Mouse (Mus musculus) embryonic facial prominence, embryonic 14.5 days (tissue): ENCODE data around the gene Sgcd. TPM values are rescaled to one million over a fixed set of nuclear protein-coding genes. Genes with fewer than 3 reads are reported as not detected.

ENCODE experiments used
- ATAC-seq: fragments of 200-750 bp; cut with Nextera tagmentation; 2 replicates; pipeline ENCODE4 v1.8.0; 2017; ENCODE audit warnings: low read depth, moderate number of reproducible peaks, moderate TSS enrichment
- DNase-seq: peaks from one replicate; pipeline ENCODE4 v3.0.0-alpha.2; 2015; ENCODE audit warnings: low spot score
- H3K27ac ChIP-seq: fragments of 300-500 bp; sonication (generic); replicated peaks from 2 replicates; pipeline ENCODE4 v1.5.1; 2014; ENCODE audit warnings: low read depth, mild to moderate bottlenecking, low read length, moderate library complexity
- H3K27me3 ChIP-seq: fragments of 300-500 bp; sonication (generic); replicated peaks from 2 replicates; pipeline ENCODE4 v1.6.1; 2014; ENCODE audit warnings: low read length; ENCODE audit not compliant: control insufficient read depth, insufficient read depth
- H3K36me3 ChIP-seq: fragments of 300-500 bp; sonication (generic); 2 replicates; pipeline ENCODE4 v1.6.1; 2014; ENCODE audit warnings: low read length, mixed read lengths; ENCODE audit not compliant: control insufficient read depth, insufficient read depth
- H3K4me1 ChIP-seq: fragments of 300-500 bp; sonication (generic); 2 replicates; pipeline ENCODE4 v1.6.1; 2014; ENCODE audit warnings: antibody characterized with exemption, low read length; ENCODE audit not compliant: control insufficient read depth, insufficient read depth
- H3K4me2 ChIP-seq: fragments of 300-500 bp; sonication (generic); 2 replicates; pipeline ENCODE4 v1.6.1; 2014; ENCODE audit warnings: low read depth, mild to moderate bottlenecking, low read length, moderate library complexity, mixed read lengths
- H3K4me3 ChIP-seq: fragments of 300-500 bp; sonication (generic); 2 replicates; pipeline ENCODE4 v1.5.1; 2014; ENCODE audit warnings: low read depth, mild to moderate bottlenecking, low read length
- H3K9ac ChIP-seq: fragments of 300-500 bp; sonication (generic); 2 replicates; pipeline ENCODE4 v1.6.1; 2014; ENCODE audit warnings: low read depth, mild to moderate bottlenecking, low read length, moderate library complexity, mixed read lengths
- H3K9me3 ChIP-seq: fragments of 300-500 bp; sonication (generic); 2 replicates; pipeline ENCODE4 v1.6.1; 2016; ENCODE audit warnings: low read length; ENCODE audit not compliant: control insufficient read depth
- WGBS: fragments of 180-500 bp; shearing (Covaris S2); extraction: QIAGEN DNeasy Blood & Tissue Kit; methylation state at CpG from one replicate; pipeline ENCODE4 v1.1.7; 2014; 5-methylcytosine and 5-hydroxymethylcytosine counted together
- polyA plus RNA-seq: library from polyadenylated mRNA; unstranded; fragments of >200 nt; fragmentation: Nextera tagmentation; extraction: Ambion mirVana; gene quantifications from 2 replicates; pipeline ENCODE4 v1.2.1, GENCODE M21; 2014

Sgcd gene
- polyA plus RNA-seq, 1 experiment from 2014 or later = 12.0 TPM

DNA sequence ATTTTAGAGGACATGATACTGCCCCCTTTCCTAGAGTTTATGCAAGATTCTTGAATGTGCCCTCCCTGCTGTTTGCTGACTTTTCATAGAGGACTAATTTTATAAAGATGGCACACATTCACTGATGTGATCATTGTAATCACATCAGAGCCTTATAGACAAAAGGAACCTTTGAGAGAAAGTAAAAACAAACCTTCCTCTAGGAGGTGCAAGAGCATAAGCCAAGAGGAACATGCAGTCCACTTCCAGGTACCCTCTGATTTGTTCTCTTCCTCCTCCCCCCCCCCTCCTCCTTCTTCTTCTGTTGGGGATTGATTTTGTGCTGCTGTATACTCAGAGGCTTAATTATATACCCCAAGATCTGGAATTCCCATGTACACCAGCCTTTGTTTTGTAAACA is 978.6 kb downstream of the Sgcd start:
- H3K4me1 ChIP-seq = no peaks in the 10 kb centered on the region
- ATAC-seq (no peak), DNase-seq (no peak)
- no peak overlapping the region for H3K27ac ChIP-seq
- no peaks in the 10 kb centered on the region for H3K36me3 ChIP-seq
- no peaks in the 10 kb centered on the region for H3K27me3 ChIP-seq
- no peaks in the 10 kb centered on the region for H3K9me3 ChIP-seq
- no peak overlapping the region for H3K4me3 ChIP-seq
- no peak overlapping the region for H3K9ac ChIP-seq
- H3K4me2 ChIP-seq = no peak overlapping the region

DNA sequence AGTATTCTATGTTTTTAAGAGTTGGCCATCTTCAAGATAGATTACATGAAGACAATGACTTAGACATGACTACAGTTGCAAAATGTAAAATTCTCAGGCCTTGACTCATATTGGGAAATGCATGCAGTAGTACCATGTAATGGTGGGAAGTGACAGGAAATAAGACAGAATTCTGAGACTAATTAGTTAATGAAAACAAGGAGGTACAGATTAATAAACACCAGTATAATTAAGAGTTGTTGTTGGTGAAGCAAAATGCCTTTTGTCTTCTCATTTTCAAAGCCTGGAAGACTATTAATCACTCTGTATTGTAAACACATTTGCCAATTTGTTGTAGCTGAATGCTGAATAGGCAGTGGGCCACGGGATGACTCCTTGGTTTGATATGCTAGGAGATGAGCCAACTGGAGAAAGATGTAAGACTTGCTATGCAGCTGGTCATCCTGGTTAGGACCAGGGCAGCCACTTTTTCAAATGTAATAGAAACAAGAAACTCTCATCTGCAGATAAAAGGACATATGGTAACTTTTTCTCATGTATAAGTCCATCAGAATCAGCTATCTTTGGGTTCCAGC is 983.4 kb downstream of the Sgcd start:
- Histone ChIP-seq H3K4me2 (no peak overlapping the region), H3K36me3 (no peaks in the 10 kb centered on the region), H3K9me3 (no peaks in the 10 kb centered on the region), H3K4me3 (no peak overlapping the region), H3K27me3 (no peaks in the 10 kb centered on the region), H3K4me1 (no peaks in the 10 kb centered on the region), H3K9ac (no peak overlapping the region), H3K27ac (no peak overlapping the region)
- WGBS = 81% methylated on average over 1 of the region's 1 CpGs
- DNase-seq (no peak), ATAC-seq (no peak)

DNA sequence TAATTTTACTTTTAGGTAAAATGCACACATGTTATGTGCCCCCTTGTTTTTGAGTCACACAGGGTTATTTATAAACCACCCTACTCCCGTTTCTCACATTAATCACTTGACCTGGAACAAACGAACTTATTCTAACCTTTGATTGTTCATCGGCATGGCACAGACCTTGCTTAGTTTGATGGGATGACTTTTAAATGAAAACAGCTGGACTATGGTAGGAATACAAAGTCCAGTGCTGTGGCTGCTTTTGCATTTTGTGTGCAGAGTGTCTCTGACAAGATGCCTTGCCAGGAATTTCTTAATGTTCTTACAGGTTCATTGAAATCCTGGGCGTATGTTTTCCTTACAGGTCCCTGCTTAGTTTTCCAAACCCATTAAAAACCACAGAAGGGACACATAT is 1049.5 kb downstream of the Sgcd start:
- H3K27me3 ChIP-seq = no peaks in the 10 kb centered on the region
- H3K36me3 ChIP-seq = no peaks in the 10 kb centered on the region
- WGBS = 27% methylated on average over 4 of the region's 4 CpGs
- no peak overlapping the region for H3K9ac ChIP-seq
- no peak for DNase-seq
- no peak overlapping the region for H3K4me3 ChIP-seq
- H3K4me2 ChIP-seq = no peak overlapping the region
- no peaks in the 10 kb centered on the region for H3K9me3 ChIP-seq
- no peaks in the 10 kb centered on the region for H3K4me1 ChIP-seq
- no peak overlapping the region for H3K27ac ChIP-seq
- no peak for ATAC-seq

DNA sequence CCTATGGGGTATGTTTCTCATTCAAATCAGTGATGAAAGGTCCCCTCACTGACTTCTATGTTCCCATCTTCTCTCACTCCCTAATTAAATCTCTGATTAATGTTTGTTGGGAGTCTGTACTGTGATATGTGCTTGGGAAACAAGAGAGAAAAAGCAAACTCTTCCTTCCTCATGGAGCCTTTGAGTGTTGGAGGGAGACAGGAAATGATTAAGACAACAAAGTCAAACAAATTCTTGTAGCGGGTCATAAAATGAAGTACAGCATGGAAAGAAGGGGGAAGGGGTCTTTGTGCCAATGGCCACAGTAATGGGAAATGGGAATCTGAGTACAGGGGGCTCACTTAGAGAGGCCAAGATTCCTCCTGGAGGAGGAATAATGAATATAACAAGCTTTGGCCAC is 1063.8 kb downstream of the Sgcd start:
- H3K4me3 ChIP-seq = no peak overlapping the region
- no peak for DNase-seq
- no peak overlapping the region for H3K27ac ChIP-seq
- H3K9ac ChIP-seq = no peak overlapping the region
- 60% methylated on average over 1 of the region's 1 CpGs for WGBS
- H3K4me2 ChIP-seq = no peak overlapping the region
- no peak for ATAC-seq
- H3K9me3 ChIP-seq = no peaks in the 10 kb centered on the region
- no peaks in the 10 kb centered on the region for H3K4me1 ChIP-seq
- H3K27me3 ChIP-seq = no peaks in the 10 kb centered on the region
- H3K36me3 ChIP-seq = no peaks in the 10 kb centered on the region

DNA sequence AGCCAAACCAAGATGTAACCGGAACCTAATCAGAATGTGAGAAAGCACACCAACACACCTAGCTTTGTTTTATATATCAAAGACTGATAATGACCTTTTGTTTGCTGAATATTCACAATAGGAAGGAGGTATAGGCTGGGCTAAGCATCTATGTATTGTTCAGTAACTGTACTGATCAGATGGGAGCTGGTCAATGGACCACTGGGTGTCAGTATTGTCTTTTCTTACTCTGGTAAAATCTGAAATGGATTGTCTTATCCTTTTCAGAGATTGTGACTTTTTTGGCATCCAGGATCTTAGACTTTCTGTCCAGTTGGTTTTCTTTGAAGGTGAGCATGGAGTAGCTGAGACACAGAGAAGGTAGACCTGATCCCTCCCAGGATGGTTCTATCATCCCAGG is 1068.5 kb downstream of the Sgcd start:
- no peaks in the 10 kb centered on the region for H3K27me3 ChIP-seq
- H3K4me1 ChIP-seq = no peaks in the 10 kb centered on the region
- no peak overlapping the region for H3K4me2 ChIP-seq
- DNase-seq (peak; percentile 19), ATAC-seq (no peak)
- no peaks in the 10 kb centered on the region for H3K36me3 ChIP-seq
- H3K9me3 ChIP-seq = no peaks in the 10 kb centered on the region
- H3K4me3 ChIP-seq = no peak overlapping the region
- WGBS = 90% methylated on average over 1 of the region's 1 CpGs
- H3K27ac ChIP-seq = no peak overlapping the region
- H3K9ac ChIP-seq = no peak overlapping the region

DNA sequence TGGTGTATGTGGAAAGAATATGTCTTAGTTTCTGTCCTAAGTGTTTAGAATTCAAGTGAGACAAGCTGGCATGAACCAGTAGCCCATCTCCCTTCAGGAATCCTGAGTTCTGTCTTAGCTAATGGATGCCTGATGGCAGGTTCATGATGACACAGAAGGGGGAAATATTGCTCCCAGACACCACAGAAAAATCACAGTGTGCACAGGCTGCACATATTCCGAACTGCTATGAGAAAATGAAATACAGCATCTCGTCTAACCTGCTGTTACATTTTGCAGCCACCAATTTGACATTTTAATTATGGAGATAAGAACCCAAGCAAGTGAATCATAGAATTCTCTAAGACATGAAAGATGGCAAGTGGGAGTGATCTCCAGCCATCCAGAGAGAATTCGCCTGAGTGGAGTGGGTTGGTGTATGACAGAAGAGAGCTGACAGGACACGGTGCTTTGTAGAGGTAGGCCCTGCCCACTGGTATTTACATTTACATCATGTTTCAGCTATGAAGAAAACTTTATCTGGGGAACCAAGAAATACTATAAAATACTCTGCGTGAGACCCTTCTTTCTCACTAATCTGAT is 1076.0 kb downstream of the Sgcd start:
- Histone ChIP-seq H3K4me1 (no peaks in the 10 kb centered on the region), H3K27ac (no peak overlapping the region), H3K4me3 (no peak overlapping the region), H3K36me3 (no peaks in the 10 kb centered on the region), H3K27me3 (no peaks in the 10 kb centered on the region), H3K9me3 (no peaks in the 10 kb centered on the region), H3K9ac (no peak overlapping the region), H3K4me2 (no peak overlapping the region)
- ATAC-seq (no peak), DNase-seq (no peak)
- WGBS = 80% methylated on average over 5 of the region's 5 CpGs

DNA sequence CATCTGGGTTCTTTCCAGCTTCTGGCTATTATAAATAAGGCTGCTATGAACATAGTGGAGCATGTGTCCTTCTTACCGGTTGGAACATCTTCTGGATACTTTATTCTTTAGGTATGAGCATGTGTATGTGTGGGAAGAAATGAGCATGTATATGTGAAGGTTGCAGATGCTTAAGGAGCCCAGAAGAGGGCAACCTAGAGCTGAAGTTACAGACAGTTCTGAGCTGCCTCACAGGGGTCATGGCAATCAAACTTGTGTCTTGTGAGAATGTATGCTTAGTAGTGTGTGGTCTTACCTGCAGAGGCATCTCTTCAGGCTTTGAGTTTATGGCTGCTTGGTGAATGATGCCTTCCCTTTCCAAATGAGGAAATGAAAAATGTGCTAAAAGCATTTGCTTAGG is 1084.5 kb downstream of the Sgcd start:
- no peaks in the 10 kb centered on the region for H3K27me3 ChIP-seq
- no peak overlapping the region for H3K4me2 ChIP-seq
- H3K9ac ChIP-seq = no peak overlapping the region
- H3K9me3 ChIP-seq = no peaks in the 10 kb centered on the region
- no peak overlapping the region for H3K27ac ChIP-seq
- no peak for DNase-seq
- ATAC-seq = no peak
- no peaks in the 10 kb centered on the region for H3K36me3 ChIP-seq
- 85% methylated on average over 1 of the region's 1 CpGs for WGBS
- no peak overlapping the region for H3K4me3 ChIP-seq
- no peaks in the 10 kb centered on the region for H3K4me1 ChIP-seq

DNA sequence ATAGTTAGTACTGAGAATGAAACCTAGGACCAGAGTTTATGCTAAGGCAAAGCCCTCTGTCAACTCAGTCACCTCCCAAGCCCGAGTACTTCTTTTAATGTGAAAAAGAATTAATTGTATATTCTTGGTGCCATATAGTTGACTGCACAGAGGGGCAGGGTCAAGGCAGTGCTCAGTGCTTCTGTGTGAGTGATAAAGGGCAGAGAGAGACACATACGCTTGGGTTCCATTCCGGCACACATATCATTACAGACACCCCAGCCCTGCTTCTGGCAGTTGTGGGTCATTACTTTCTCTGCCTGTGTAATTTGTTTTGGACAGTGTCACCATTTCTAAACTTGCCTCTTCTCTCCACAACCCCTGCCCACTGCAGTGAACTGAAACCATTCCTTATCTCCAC is 1099.7 kb downstream of the Sgcd start:
- ATAC-seq (no peak), DNase-seq (no peak)
- H3K4me3 ChIP-seq = no peak overlapping the region
- WGBS = 87% methylated on average over 3 of the region's 3 CpGs
- no peaks in the 10 kb centered on the region for H3K27me3 ChIP-seq
- H3K9me3 ChIP-seq = no peaks in the 10 kb centered on the region
- H3K27ac ChIP-seq = no peak overlapping the region
- no peaks in the 10 kb centered on the region for H3K36me3 ChIP-seq
- no peaks in the 10 kb centered on the region for H3K4me1 ChIP-seq
- H3K4me2 ChIP-seq = no peak overlapping the region
- H3K9ac ChIP-seq = no peak overlapping the region

DNA sequence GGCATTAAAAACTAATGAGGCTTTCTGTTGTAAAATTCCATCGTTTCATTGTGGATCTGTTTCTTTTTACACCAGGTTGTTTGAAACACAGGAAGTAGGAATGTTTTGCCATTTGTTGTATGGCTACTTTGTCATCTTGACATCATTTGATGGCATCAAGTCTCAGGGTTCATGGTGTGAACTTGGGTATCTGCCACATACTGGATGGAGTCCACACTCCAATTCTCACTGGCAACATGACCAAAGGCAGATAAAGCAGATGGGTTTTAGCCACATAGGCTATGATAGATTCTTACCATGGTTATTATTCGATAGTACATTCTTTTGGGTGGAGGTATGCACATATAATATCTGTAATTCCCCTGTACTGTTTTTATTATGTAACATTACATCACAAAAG is 1106.3 kb downstream of the Sgcd start:
- WGBS = 83% methylated on average over 2 of the region's 2 CpGs
- no peak for ATAC-seq
- no peak for DNase-seq
- Histone ChIP-seq H3K36me3 (no peaks in the 10 kb centered on the region), H3K4me3 (no peak overlapping the region), H3K27me3 (no peaks in the 10 kb centered on the region), H3K4me1 (no peaks in the 10 kb centered on the region), H3K4me2 (no peak overlapping the region), H3K27ac (no peak overlapping the region), H3K9ac (no peak overlapping the region), H3K9me3 (no peaks in the 10 kb centered on the region)
